Mouse (Mus musculus) limb, embryonic 14.5 days (tissue): ENCODE results near the gene Batf2. TPM values are rescaled to one million over a fixed set of nuclear protein-coding genes. Genes with fewer than 3 reads are reported as not detected.

Source experiments
- ATAC-seq: fragments of 200-750 bp; cut with Nextera tagmentation; 2 replicates; pipeline ENCODE4 v1.8.0; 2017; ENCODE audit warnings: low read depth, moderate number of reproducible peaks, moderate TSS enrichment; ENCODE audit not compliant: low FRiP score
- DNase-seq: peaks from one replicate; pipeline ENCODE4 v3.0.0-alpha.2; 2015; ENCODE audit warnings: low spot score
- H3K27ac ChIP-seq: fragments of 300-500 bp; sonication (generic); replicated peaks from 2 replicates; pipeline ENCODE4 v1.5.1; 2014; ENCODE audit warnings: low read depth, mild to moderate bottlenecking, low read length, moderate library complexity, mixed read lengths
- H3K27me3 ChIP-seq: fragments of 300-500 bp; sonication (generic); 2 replicates; pipeline ENCODE4 v1.6.1; 2014; ENCODE audit warnings: low read length, mixed read lengths; ENCODE audit not compliant: control insufficient read depth, insufficient read depth
- H3K36me3 ChIP-seq: fragments of 300-500 bp; sonication (generic); 2 replicates; pipeline ENCODE4 v1.6.1; 2014; ENCODE audit warnings: mild to moderate bottlenecking, low read length, moderate library complexity, mixed read lengths; ENCODE audit not compliant: control insufficient read depth, insufficient read depth
- H3K4me1 ChIP-seq: fragments of 300-500 bp; sonication (generic); 2 replicates; pipeline ENCODE4 v1.6.1; 2014; ENCODE audit warnings: antibody characterized with exemption, low read length, mixed read lengths; ENCODE audit not compliant: control insufficient read depth, insufficient read depth
- H3K4me2 ChIP-seq: fragments of 300-500 bp; sonication (generic); replicated peaks from 2 replicates; pipeline ENCODE4 v1.6.1; 2014; ENCODE audit warnings: low read depth, mild to moderate bottlenecking, low read length, moderate library complexity; ENCODE audit not compliant: severe bottlenecking
- H3K4me3 ChIP-seq: fragments of 300-500 bp; sonication (generic); replicated peaks from 2 replicates; pipeline ENCODE4 v1.5.1; 2014; ENCODE audit warnings: low read length
- H3K9ac ChIP-seq: fragments of 300-500 bp; sonication (generic); 2 replicates; pipeline ENCODE4 v1.6.1; 2014; ENCODE audit warnings: mild to moderate bottlenecking, low read depth, low read length, moderate library complexity; ENCODE audit not compliant: severe bottlenecking
- H3K9me3 ChIP-seq: fragments of 300-500 bp; sonication (generic); 2 replicates; pipeline ENCODE4 v1.6.1; 2016; ENCODE audit warnings: low read length; ENCODE audit not compliant: control insufficient read depth
- POLR2A ChIP-seq: fragments of 200-500 bp; IDR thresholded peaks from 2 replicates; pipeline ENCODE4 v1.8.0; 2012; ENCODE audit warnings: inconsistent platforms, mild to moderate bottlenecking, moderate library complexity, borderline replicate concordance; ENCODE audit not compliant: insufficient read depth, insufficient read length; ENCODE audit errors: extremely low read depth
- WGBS: fragments of 180-500 bp; shearing (Covaris S2); extraction: QIAGEN DNeasy Blood & Tissue Kit; methylation state at CpG from one replicate; pipeline ENCODE4 v1.1.7; 2014; 5-methylcytosine and 5-hydroxymethylcytosine counted together
- polyA plus RNA-seq, 2 experiments: library from polyadenylated mRNA; depleted of rRNA in 1 of 2; stranded (reverse) in 1 of 2; unstranded in 1 of 2; fragments of >200 nt; fragmentation: Nextera tagmentation in 1 of 2; extraction: Ambion mirVana in 1 of 2; gene quantifications; 2 replicates each; pipeline versions ENCODE4 v1.2.1 to v1.2.3; 2012 to 2014

The Batf2 gene
- polyA plus RNA-seq, 2 experiments = 0.10 TPM; not detected in 1

GRCm38 (mm10) chr19:6117986-6118676, 22.7 kb upstream of the Batf2 start, which contains the start of gene Sac3d1:
TSS of gene Sac3d1 (minus strand) at chr19:6118650.
- Histone ChIP-seq H3K9me3 (no peaks in the 10 kb centered on the region), H3K27ac (peak within 1 kb of the TSS; percentile 93), H3K9ac (peak within 1 kb of the TSS; percentile 79), H3K27me3 (no peaks in the 10 kb centered on the region), H3K4me3 (peak within 1 kb of the TSS; percentile 88), H3K4me1 (peaks cover 10% of the 10 kb centered on the region), H3K36me3 (peaks cover 31% of the 10 kb centered on the region), H3K4me2 (peak within 1 kb of the TSS; percentile 83)
- peak; percentile 81; the same call in 1 of the 2 replicates for TF ChIP-seq POLR2A
- DNase-seq (peak; percentile 96), ATAC-seq (peak; percentile 90)
- WGBS = under 1% methylated on average over 67 of the region's 77 CpGs

GRCm38 (mm10) chr19:6118677-6119185, 22.1 kb upstream of the Batf2 start:
- H3K9me3 ChIP-seq = no peaks in the 10 kb centered on the region
- ATAC-seq = no peak
- H3K4me1 ChIP-seq = peaks cover 10% of the 10 kb centered on the region
- H3K4me2 ChIP-seq = peak overlapping the region; percentile 83
- H3K4me3 ChIP-seq = peak overlapping the region; percentile 88
- H3K36me3 ChIP-seq = peaks cover 33% of the 10 kb centered on the region
- H3K9ac ChIP-seq = peak overlapping the region; percentile 79
- TF ChIP-seq POLR2A = no peak
- WGBS = 3% methylated on average over 8 of the region's 8 CpGs
- peak overlapping the region; percentile 93 for H3K27ac ChIP-seq
- no peak for DNase-seq
- H3K27me3 ChIP-seq = no peaks in the 10 kb centered on the region

GRCm38 (mm10) chr19:6121761-6122160, 19.0 kb upstream of the Batf2 start:
- no peak for TF ChIP-seq POLR2A
- 19% methylated on average over 10 of the region's 19 CpGs for WGBS
- no peak overlapping the region for H3K27ac ChIP-seq
- H3K9ac ChIP-seq = no peak overlapping the region
- H3K27me3 ChIP-seq = no peaks in the 10 kb centered on the region
- no peak for DNase-seq
- H3K4me1 ChIP-seq = peaks cover 9% of the 10 kb centered on the region
- H3K4me3 ChIP-seq = no peak overlapping the region
- H3K36me3 ChIP-seq = peaks cover 14% of the 10 kb centered on the region
- no peak for ATAC-seq
- no peak overlapping the region for H3K4me2 ChIP-seq
- no peaks in the 10 kb centered on the region for H3K9me3 ChIP-seq

- H3K4me3 ChIP-seq = no peak overlapping the region
These were observed 17.5 kb upstream of the Batf2 start for GRCm38 (mm10) chr19:6123330-6123729.

GRCm38 (mm10) chr19:6124898-6125297, 15.9 kb upstream of the Batf2 start:
- H3K9me3 ChIP-seq = no peaks in the 10 kb centered on the region
- no peaks in the 10 kb centered on the region for H3K27me3 ChIP-seq
- WGBS = 68% methylated on average over 2 of the region's 2 CpGs
- H3K36me3 ChIP-seq = peaks cover 14% of the 10 kb centered on the region
- no peak overlapping the region for H3K4me3 ChIP-seq
- ATAC-seq (no peak), DNase-seq (no peak)
- H3K9ac ChIP-seq = no peak overlapping the region
- H3K27ac ChIP-seq = no peak overlapping the region
- H3K4me1 ChIP-seq = peaks cover 3% of the 10 kb centered on the region; the same call in 1 of the 2 replicates
- no peak overlapping the region for H3K4me2 ChIP-seq
- TF ChIP-seq POLR2A = no peak

More at GRCm38 (mm10) chr19:6123330-6123729, 17.5 kb upstream of the Batf2 start:
- DNase-seq = no peak
- peaks cover 6% of the 10 kb centered on the region for H3K4me1 ChIP-seq
- H3K27ac ChIP-seq = no peak overlapping the region
- 68% methylated on average over 8 of the region's 8 CpGs for WGBS
- no peak for TF ChIP-seq POLR2A
- H3K4me2 ChIP-seq = no peak overlapping the region
- peaks cover 14% of the 10 kb centered on the region for H3K36me3 ChIP-seq
- no peaks in the 10 kb centered on the region for H3K27me3 ChIP-seq
- no peak overlapping the region for H3K9ac ChIP-seq
- ATAC-seq = no peak
- H3K9me3 ChIP-seq = no peaks in the 10 kb centered on the region
